Mouse (Mus musculus) heart, postnatal 0 days (tissue): ENCODE data around the gene Il15. TPM values are rescaled to one million over a fixed set of nuclear protein-coding genes. Genes with fewer than 3 reads are reported as not detected.

Experiments used
- ATAC-seq: fragments of 200-750 bp; cut with Nextera tagmentation; 2 replicates; pipeline ENCODE4 v1.8.0; 2017; ENCODE audit warnings: low read depth, moderate number of reproducible peaks, moderate library complexity; ENCODE audit not compliant: insufficient read depth
- DNase-seq: peaks from one replicate; pipeline ENCODE4 v3.0.0-alpha.2; 2016; ENCODE audit warnings: low spot score
- H3K27ac ChIP-seq: fragments of 300-500 bp; sonication (generic); 2 replicates; pipeline ENCODE4 v1.5.1; 2014; ENCODE audit warnings: low read depth, mild to moderate bottlenecking
- H3K27me3 ChIP-seq: fragments of 300-500 bp; sonication (generic); 2 replicates; pipeline ENCODE4 v1.6.1; 2014; ENCODE audit warnings: low read length, mixed read lengths; ENCODE audit not compliant: control insufficient read depth, insufficient read depth
- H3K36me3 ChIP-seq: fragments of 300-500 bp; sonication (generic); replicated peaks from 2 replicates; pipeline ENCODE4 v1.6.1; 2014; ENCODE audit warnings: low read length, mixed read lengths; ENCODE audit not compliant: control insufficient read depth, insufficient read depth
- H3K4me1 ChIP-seq: fragments of 300-500 bp; sonication (generic); 2 replicates; pipeline ENCODE4 v1.6.1; 2014; ENCODE audit warnings: antibody characterized with exemption; ENCODE audit not compliant: control insufficient read depth, insufficient read depth
- H3K4me2 ChIP-seq: fragments of 300-500 bp; sonication (generic); 2 replicates; pipeline ENCODE4 v1.6.1; 2014; ENCODE audit warnings: low read depth, mild to moderate bottlenecking, low read length, moderate library complexity
- H3K4me3 ChIP-seq: fragments of 300-500 bp; sonication (generic); 2 replicates; pipeline ENCODE4 v1.5.1; 2014; ENCODE audit warnings: low read depth, low read length
- H3K9ac ChIP-seq: fragments of 300-500 bp; sonication (generic); replicated peaks from 2 replicates; pipeline ENCODE4 v1.6.1; 2014; ENCODE audit warnings: low read depth, low read length, mixed read lengths
- H3K9me3 ChIP-seq: fragments of 300-500 bp; sonication (generic); replicated peaks from 2 replicates; pipeline ENCODE4 v1.6.1; 2016; ENCODE audit warnings: low read length; ENCODE audit not compliant: control insufficient read depth
- CTCF ChIP-seq: IDR thresholded peaks from 2 replicates; pipeline ENCODE4 v1.5.1; 2016; ENCODE audit warnings: antibody characterized with exemption, control low read depth, low read depth
- EP300 ChIP-seq: IDR thresholded peaks from 2 replicates; pipeline ENCODE4 v1.6.1; 2016; ENCODE audit warnings: antibody characterized with exemption, low read depth
- WGBS: fragments of 180-500 bp; shearing (Covaris S2); extraction: QIAGEN DNeasy Blood & Tissue Kit; methylation state at CpG from one replicate; pipeline ENCODE4 v1.1.7; 2014; 5-methylcytosine and 5-hydroxymethylcytosine counted together
- polyA plus RNA-seq: library from polyadenylated mRNA; unstranded; fragments of >200 nt; fragmentation: Nextera tagmentation; extraction: Ambion mirVana; gene quantifications from 2 replicates; pipeline ENCODE4 v1.2.1, GENCODE M21; 2015
- total RNA-seq: library from RNA; depleted of rRNA; stranded (reverse); fragments of >200 nt; gene quantifications from 2 replicates; pipeline ENCODE4 v1.2.3, GENCODE M21; 2014; ENCODE audit warnings: low replicate concordance

Il15 gene
- total and polyA plus RNA-seq, 2 experiments from 2014 or later = 17.7 to 26.4 TPM

- no peak for ATAC-seq
- Histone ChIP-seq H3K36me3 (no peaks in the 10 kb centered on the region), H3K27ac (no peak overlapping the region), H3K9ac (no peak overlapping the region), H3K27me3 (no peaks in the 10 kb centered on the region), H3K4me1 (no peaks in the 10 kb centered on the region), H3K4me2 (no peak overlapping the region), H3K9me3 (no peaks in the 10 kb centered on the region), H3K4me3 (no peak overlapping the region)
- TF ChIP-seq CTCF = no peak
- no peak for TF ChIP-seq EP300
- 68% methylated on average over 2 of the region's 2 CpGs for WGBS
- no peak for DNase-seq
These were observed 106.8 kb downstream of the Il15 start for GRCm38 (mm10) chr8:82296256-82296655.

GRCm38 (mm10) chr8:82291659-82292058 lies 111.4 kb downstream of the Il15 start:
- no peak for ATAC-seq
- Histone ChIP-seq H3K36me3 (no peaks in the 10 kb centered on the region), H3K27me3 (no peaks in the 10 kb centered on the region), H3K4me1 (no peaks in the 10 kb centered on the region), H3K9me3 (no peaks in the 10 kb centered on the region), H3K27ac (no peak overlapping the region), H3K9ac (no peak overlapping the region), H3K4me3 (no peak overlapping the region), H3K4me2 (no peak overlapping the region)
- DNase-seq = no peak
- TF ChIP-seq EP300 (no peak), CTCF (no peak)
- 90% methylated on average over 5 of the region's 5 CpGs for WGBS

- H3K4me3 ChIP-seq = no peak overlapping the region
- WGBS = 79% methylated on average over 3 of the region's 3 CpGs
- no peaks in the 10 kb centered on the region for H3K4me1 ChIP-seq
- TF ChIP-seq CTCF (no peak), EP300 (no peak)
- H3K36me3 ChIP-seq = no peaks in the 10 kb centered on the region
- no peak overlapping the region for H3K27ac ChIP-seq
- DNase-seq = no peak
- no peaks in the 10 kb centered on the region for H3K27me3 ChIP-seq
- H3K4me2 ChIP-seq = no peak overlapping the region
- ATAC-seq = no peak
- H3K9me3 ChIP-seq = no peaks in the 10 kb centered on the region
- H3K9ac ChIP-seq = no peak overlapping the region
These were observed 117.2 kb downstream of the Il15 start for GRCm38 (mm10) chr8:82285866-82286265.

- no peak overlapping the region for H3K4me3 ChIP-seq
- ATAC-seq (no peak), DNase-seq (no peak)
- no peak for TF ChIP-seq EP300
- no peak for TF ChIP-seq CTCF
- H3K36me3 ChIP-seq = no peaks in the 10 kb centered on the region
- H3K27me3 ChIP-seq = no peaks in the 10 kb centered on the region
- no peaks in the 10 kb centered on the region for H3K4me1 ChIP-seq
- H3K4me2 ChIP-seq = no peak overlapping the region
- no peaks in the 10 kb centered on the region for H3K9me3 ChIP-seq
- no peak overlapping the region for H3K9ac ChIP-seq
- no peak overlapping the region for H3K27ac ChIP-seq
- 70% methylated on average over 5 of the region's 5 CpGs for WGBS
These were observed 121.0 kb downstream of the Il15 start for GRCm38 (mm10) chr8:82281995-82282394.
